Mouse (Mus musculus) spleen, adult 12 weeks (tissue): Measurements from ENCODE around the gene Usp49.
"Not testable (repeated sequence)": the region's sequence is repeated elsewhere in the genome, so short reads cannot be mapped to it uniquely, and the experiment has no call there.

ENCODE experiments used
- DNase-seq: peaks from one replicate; pipeline ENCODE4 v3.0.0; 2022; ENCODE audit warnings: low spot score

Usp49 gene

GRCm38 (mm10) chr17:47651953-47652352, 21.5 kb downstream of the Usp49 start:
- DNase-seq: no peak

- DNase-seq: not testable (repeated sequence)
Measured at GRCm38 (mm10) chr17:47654346-47654745, 23.9 kb downstream of the Usp49 start.

DNA sequence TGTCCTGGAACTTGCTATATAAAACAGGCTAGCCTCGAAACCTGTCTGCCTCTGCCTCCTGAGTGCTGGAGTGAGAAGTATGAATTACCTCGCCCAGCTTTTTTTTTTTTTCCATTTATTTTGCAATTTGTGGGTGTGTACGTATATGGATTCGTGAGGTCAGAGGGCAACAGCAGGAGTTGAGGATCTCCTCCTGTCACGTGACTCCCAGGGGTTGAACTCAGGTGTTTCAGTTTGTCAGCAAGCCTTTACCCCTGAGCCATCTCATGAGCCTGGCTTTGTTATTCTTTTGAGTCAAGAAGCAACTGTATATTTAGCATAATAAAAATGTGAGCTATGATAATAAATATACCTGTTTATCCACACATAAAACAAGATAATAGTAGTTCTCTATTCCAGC, 25.2 kb downstream of the Usp49 start:
- no peak for DNase-seq

- DNase-seq: no peak
Measured at GRCm38 (mm10) chr17:47657901-47658300, 27.4 kb downstream of the Usp49 start.

DNA sequence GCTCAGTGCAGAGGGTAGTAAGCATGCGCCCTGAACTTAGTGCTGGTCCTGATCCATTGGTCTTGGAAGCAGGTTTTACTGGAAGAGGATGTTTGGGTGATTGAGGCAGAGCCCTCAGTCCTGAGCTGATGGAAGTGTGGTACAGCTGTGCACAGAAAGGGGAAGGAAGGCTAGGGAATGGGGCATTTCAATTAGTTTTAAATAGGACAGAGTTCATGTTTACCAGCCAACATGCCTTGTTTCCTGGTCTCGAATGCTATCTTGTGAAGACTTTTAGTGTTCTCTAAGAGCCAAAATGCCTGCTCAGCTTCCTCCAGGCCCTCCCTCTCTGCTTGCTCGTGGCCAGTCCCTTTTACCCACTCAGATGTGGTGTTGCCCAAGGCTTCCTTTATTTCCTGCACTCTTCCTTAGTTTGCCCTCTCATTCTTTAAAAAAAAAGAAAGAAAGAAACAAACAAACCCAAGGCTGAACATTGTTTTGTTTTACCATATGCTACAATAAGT, 28.3 kb downstream of the Usp49 start:
- no peak for DNase-seq

DNA sequence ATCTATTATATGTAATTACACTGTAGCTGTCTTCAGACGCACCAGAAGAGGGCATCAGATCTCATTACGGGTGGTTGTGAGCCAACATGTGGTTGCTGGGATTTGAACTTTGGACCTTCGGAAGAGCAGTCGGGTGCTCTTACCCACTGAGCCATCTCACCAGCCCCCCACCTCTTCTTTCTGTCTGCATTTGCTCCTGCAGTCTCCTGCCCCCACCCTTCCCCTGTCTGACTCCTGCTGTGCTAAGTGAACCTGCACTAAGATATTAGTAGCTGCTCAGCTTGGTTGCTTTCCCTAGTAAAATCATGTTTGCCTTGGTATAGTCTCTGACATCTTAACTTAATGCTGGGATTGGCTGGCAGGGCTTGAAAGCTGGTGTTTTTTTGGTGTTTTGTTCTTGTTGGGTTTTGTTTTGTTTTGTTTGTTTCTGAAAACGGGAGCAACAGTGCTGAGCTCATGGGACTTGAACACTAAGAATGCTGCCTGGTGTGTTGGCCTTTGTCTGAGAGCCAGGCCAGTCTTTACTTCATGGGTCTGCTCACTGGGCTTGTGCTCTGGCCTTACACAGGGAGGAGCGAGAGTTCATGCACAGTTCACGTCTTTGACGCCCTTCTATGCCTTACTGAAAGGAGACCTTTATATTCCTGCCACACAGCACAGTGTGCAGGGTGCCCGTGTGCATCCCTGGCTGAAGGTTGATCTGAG, 32.7 kb downstream of the Usp49 start:
- DNase-seq: no peak

- no peak for DNase-seq
Measured at GRCm38 (mm10) chr17:47664474-47664873, 34.0 kb downstream of the Usp49 start.

DNA sequence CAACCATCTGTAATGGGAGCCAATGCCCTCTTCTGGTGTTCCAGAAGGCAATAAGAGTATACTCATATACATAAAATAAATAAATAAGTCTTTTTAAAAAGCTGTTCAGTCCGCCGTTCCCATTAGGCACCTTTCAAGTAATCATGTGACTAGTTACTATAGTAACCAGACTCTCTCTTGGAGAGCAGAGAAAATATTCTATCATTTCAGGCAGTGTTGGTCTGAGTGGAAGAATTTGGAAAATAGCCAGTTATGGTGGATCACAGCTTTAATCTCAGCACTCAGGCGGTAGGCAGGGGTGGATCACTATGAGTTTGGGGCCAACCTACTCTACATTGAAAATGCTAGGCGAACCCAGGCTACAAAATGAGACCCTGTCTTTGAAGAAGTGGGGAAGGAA, 38.7 kb downstream of the Usp49 start:
- no peak for DNase-seq

DNA sequence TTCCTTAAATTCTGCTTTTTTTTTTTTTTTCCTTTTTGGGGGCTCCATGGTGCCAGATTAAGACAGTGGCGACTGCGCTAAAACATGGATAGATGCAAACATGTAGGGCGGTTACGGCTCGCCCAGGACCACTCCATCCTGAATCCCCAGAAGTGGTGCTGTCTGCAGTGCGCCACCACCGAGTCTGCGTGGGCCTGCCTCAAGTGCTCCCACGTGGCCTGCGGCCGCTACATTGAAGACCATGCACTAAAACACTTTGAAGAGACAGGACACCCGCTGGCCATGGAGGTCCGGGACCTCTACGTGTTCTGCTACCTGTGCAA, 41.5 kb downstream of the Usp49 start:
- no peak for DNase-seq

- DNase-seq: no peak
Measured at GRCm38 (mm10) chr17:47672311-47673111, 42.0 kb downstream of the Usp49 start.

DNA sequence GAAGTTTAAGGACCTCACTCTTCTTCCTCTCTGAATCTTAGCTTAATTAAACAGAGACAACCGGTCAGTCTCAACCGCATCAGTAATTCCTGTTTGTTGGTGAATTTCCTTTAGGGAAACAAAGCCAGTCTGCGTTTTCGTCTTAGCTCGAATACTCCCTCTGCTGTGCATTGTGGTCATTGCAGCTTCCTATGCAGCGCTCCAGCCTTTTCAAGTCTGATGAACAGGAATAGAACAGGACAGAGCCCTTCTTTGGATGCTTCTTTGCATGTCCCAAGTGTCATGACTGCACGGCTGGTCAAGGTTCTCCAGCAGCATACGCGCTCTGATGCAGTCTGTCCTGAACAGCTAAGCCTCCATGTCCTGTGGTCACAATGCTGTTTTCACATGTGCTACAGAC, 46.1 kb downstream of the Usp49 start:
- DNase-seq: no peak

- DNase-seq: no peak
Measured at GRCm38 (mm10) chr17:47678238-47678637, 47.7 kb downstream of the Usp49 start.

- no peak for DNase-seq
Measured at GRCm38 (mm10) chr17:47678702-47679101, 48.2 kb downstream of the Usp49 start.

- no peak for DNase-seq
Measured at GRCm38 (mm10) chr17:47682836-47683235, 52.3 kb downstream of the Usp49 start.

- DNase-seq: peak; percentile 81
Measured at GRCm38 (mm10) chr17:47687409-47688343, 57.2 kb downstream of the Usp49 start.

DNA sequence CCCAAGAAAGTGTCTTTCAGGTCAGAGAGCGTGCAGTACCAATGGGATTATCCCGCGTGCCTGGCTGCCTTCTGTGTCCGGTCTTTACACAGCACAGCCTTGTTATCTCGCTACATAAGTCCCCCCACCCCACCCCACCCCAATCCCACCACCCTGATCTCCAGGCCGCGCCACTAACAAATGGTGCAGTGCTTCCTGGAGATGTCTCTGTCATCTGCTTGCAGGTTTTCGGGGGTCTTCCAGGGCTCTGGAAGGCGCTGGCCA, 57.8 kb downstream of the Usp49 start, which contains the start of gene Tomm6:
Tomm6 (minus strand) TSS at position 43 of the 264 bp plus-strand sequence.
- DNase-seq: no peak

- peak; percentile 33 for DNase-seq
Measured at GRCm38 (mm10) chr17:47688608-47689575, 58.4 kb downstream of the Usp49 start, which contains the start of gene Frs3. Gene Frs3, plus strand, starts transcription at chr17:47689030.

DNA sequence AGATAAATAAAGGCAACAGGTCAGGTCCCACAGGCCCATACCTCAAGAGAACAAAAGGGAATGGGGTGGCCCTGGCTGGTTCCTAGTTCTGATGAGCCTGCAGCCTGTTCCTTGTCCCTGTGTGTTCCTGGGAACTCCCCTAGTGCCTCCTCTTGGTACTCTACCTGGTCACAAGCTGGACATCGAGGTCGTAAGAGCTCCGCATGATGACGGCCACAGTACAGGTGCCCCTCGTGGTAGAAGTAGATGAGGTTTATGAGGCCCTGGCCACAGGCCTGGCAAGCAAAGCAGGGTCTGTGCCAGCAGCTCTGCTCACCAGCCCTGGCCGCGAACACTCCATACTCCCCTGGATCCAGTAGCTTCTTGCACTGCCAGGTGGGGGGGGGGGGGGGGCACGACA, 59.4 kb downstream of the Usp49 start:
- no peak for DNase-seq

DNA sequence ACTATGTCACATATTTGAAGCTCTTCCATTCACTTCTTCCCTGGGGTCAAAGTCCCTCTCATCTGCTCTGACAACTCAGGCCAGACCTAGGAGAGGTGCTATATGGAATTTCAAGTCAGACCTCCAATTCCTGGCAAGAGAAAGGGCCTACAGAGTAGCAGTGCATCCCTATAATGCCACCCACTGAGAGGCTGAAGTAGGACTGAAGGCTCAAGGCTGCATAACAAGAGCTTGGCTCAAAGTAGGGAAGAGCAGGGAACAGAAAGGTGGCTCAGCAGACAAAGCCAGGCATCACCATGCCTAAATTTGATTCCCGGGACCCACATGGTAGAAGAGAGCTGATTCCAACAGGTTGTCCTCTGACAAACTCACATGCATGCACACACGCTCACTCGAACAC, 61.2 kb downstream of the Usp49 start:
- DNase-seq: no peak

GRCm38 (mm10) chr17:47693671-47694441, 63.4 kb downstream of the Usp49 start:
- no peak for DNase-seq

DNA sequence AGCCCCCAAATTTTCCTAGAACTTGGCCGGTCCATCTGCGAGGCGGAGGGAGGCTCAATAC, 63.8 kb downstream of the Usp49 start, which contains the start of gene Gm21981:
Gm21981 (minus strand) TSS at position 14 of the 61 bp plus-strand sequence.
- no peak for DNase-seq
